Mouse (Mus musculus): Measurements from ENCODE around the gene Pip5k1b. TPM values are rescaled to one million over a fixed set of nuclear protein-coding genes. Genes with fewer than 3 reads are reported as not detected.

The Pip5k1b gene
- polyA plus RNA-seq, 1 experiment from 2014 or later = 2.7 TPM

- H3K9ac ChIP-seq (replicated peaks) = no peak overlapping the region
- H3K27me3 ChIP-seq = peaks cover 5% of the 10 kb centered on the region; the same call in 1 of the 2 replicates
- WGBS = 88% methylated on average over 7 of the region's 7 CpGs
- H3K4me3 ChIP-seq = no peak overlapping the region
- no peaks in the 10 kb centered on the region for H3K9me3 ChIP-seq
- no peak overlapping the region for H3K4me2 ChIP-seq (replicated peaks)
- no peak for ATAC-seq (ENCODE audit: low FRiP score, low read depth)
- H3K4me1 ChIP-seq = peaks cover 13% of the 10 kb centered on the region
- no peaks in the 10 kb centered on the region for H3K36me3 ChIP-seq
- no peak overlapping the region for H3K27ac ChIP-seq (replicated peaks)
These were observed 43.7 kb downstream of the Pip5k1b start for GRCm38 (mm10) chr19:24511939-24512338.

GRCm38 (mm10) chr19:24509391-24509790, 46.3 kb downstream of the Pip5k1b start:
- no peak overlapping the region for H3K27ac ChIP-seq (replicated peaks)
- H3K4me2 ChIP-seq (replicated peaks) = no peak overlapping the region
- H3K4me1 ChIP-seq = peaks cover 13% of the 10 kb centered on the region
- H3K9me3 ChIP-seq = no peaks in the 10 kb centered on the region
- no peak for ATAC-seq (ENCODE audit: low FRiP score, low read depth)
- H3K4me3 ChIP-seq = no peak overlapping the region
- no peaks in the 10 kb centered on the region for H3K36me3 ChIP-seq
- peaks cover 5% of the 10 kb centered on the region; the same call in 1 of the 2 replicates for H3K27me3 ChIP-seq
- H3K9ac ChIP-seq (replicated peaks) = no peak overlapping the region
- 87% methylated on average over 6 of the region's 6 CpGs for WGBS

GRCm38 (mm10) chr19:24508087-24508767, 47.4 kb downstream of the Pip5k1b start:
- peaks cover 13% of the 10 kb centered on the region for H3K4me1 ChIP-seq
- peaks cover 5% of the 10 kb centered on the region; the same call in 1 of the 2 replicates for H3K27me3 ChIP-seq
- H3K36me3 ChIP-seq = no peaks in the 10 kb centered on the region
- no peak overlapping the region for H3K4me2 ChIP-seq (replicated peaks)
- no peaks in the 10 kb centered on the region for H3K9me3 ChIP-seq
- no peak for ATAC-seq (ENCODE audit: low FRiP score, low read depth)
- H3K9ac ChIP-seq (replicated peaks) = no peak overlapping the region
- WGBS = 32% methylated on average over 13 of the region's 13 CpGs
- H3K27ac ChIP-seq (replicated peaks) = no peak overlapping the region
- H3K4me3 ChIP-seq = no peak overlapping the region

GRCm38 (mm10) chr19:24502736-24503421, 52.8 kb downstream of the Pip5k1b start:
- H3K27ac ChIP-seq (replicated peaks) = no peak overlapping the region
- no peaks in the 10 kb centered on the region for H3K27me3 ChIP-seq
- no peak overlapping the region for H3K4me3 ChIP-seq
- no peaks in the 10 kb centered on the region for H3K36me3 ChIP-seq
- no peak for ATAC-seq (ENCODE audit: low FRiP score, low read depth)
- H3K4me2 ChIP-seq (replicated peaks) = no peak overlapping the region
- H3K4me1 ChIP-seq = peaks cover 1% of the 10 kb centered on the region
- no peaks in the 10 kb centered on the region for H3K9me3 ChIP-seq
- WGBS = 90% methylated on average over 10 of the region's 10 CpGs
- no peak overlapping the region for H3K9ac ChIP-seq (replicated peaks)

- Histone ChIP-seq H3K9me3 (no peaks in the 10 kb centered on the region), H3K36me3 (no peaks in the 10 kb centered on the region), H3K4me1 (no peaks in the 10 kb centered on the region), H3K27ac (replicated peaks) (no peak overlapping the region), H3K4me3 (no peak overlapping the region), H3K9ac (replicated peaks) (no peak overlapping the region), H3K4me2 (replicated peaks) (no peak overlapping the region), H3K27me3 (no peaks in the 10 kb centered on the region)
- ATAC-seq (ENCODE audit: low FRiP score, low read depth) = no peak
These were observed 54.1 kb downstream of the Pip5k1b start for GRCm38 (mm10) chr19:24501525-24501924.

GRCm38 (mm10) chr19:24500431-24500830, 55.2 kb downstream of the Pip5k1b start:
- Histone ChIP-seq H3K9ac (replicated peaks) (no peak overlapping the region), H3K27me3 (no peaks in the 10 kb centered on the region), H3K9me3 (no peaks in the 10 kb centered on the region), H3K36me3 (no peaks in the 10 kb centered on the region), H3K4me1 (no peaks in the 10 kb centered on the region), H3K4me2 (replicated peaks) (no peak overlapping the region), H3K27ac (replicated peaks) (no peak overlapping the region), H3K4me3 (no peak overlapping the region)
- ATAC-seq (ENCODE audit: low FRiP score, low read depth) = no peak
- WGBS = 84% methylated on average over 5 of the region's 5 CpGs

GRCm38 (mm10) chr19:24499291-24499690, 56.4 kb downstream of the Pip5k1b start:
- no peaks in the 10 kb centered on the region for H3K4me1 ChIP-seq
- no peak overlapping the region for H3K4me2 ChIP-seq (replicated peaks)
- WGBS = 77% methylated on average over 3 of the region's 3 CpGs
- H3K9ac ChIP-seq (replicated peaks) = no peak overlapping the region
- H3K4me3 ChIP-seq = no peak overlapping the region
- no peak overlapping the region for H3K27ac ChIP-seq (replicated peaks)
- no peak for ATAC-seq (ENCODE audit: low FRiP score, low read depth)
- H3K36me3 ChIP-seq = no peaks in the 10 kb centered on the region
- no peaks in the 10 kb centered on the region for H3K27me3 ChIP-seq
- no peaks in the 10 kb centered on the region for H3K9me3 ChIP-seq

- 92% methylated on average over 4 of the region's 4 CpGs for WGBS
- Histone ChIP-seq H3K4me3 (no peak overlapping the region), H3K9ac (replicated peaks) (no peak overlapping the region), H3K36me3 (no peaks in the 10 kb centered on the region), H3K4me2 (replicated peaks) (no peak overlapping the region), H3K27me3 (no peaks in the 10 kb centered on the region), H3K4me1 (no peaks in the 10 kb centered on the region), H3K9me3 (no peaks in the 10 kb centered on the region), H3K27ac (replicated peaks) (no peak overlapping the region)
- ATAC-seq (ENCODE audit: low FRiP score, low read depth) = no peak
These were observed 61.8 kb downstream of the Pip5k1b start for GRCm38 (mm10) chr19:24493887-24494286.

GRCm38 (mm10) chr19:24491824-24492223, 63.8 kb downstream of the Pip5k1b start:
- H3K27ac ChIP-seq (replicated peaks) = no peak overlapping the region
- ATAC-seq (ENCODE audit: low FRiP score, low read depth) = no peak
- no peak overlapping the region for H3K9ac ChIP-seq (replicated peaks)
- H3K4me2 ChIP-seq (replicated peaks) = no peak overlapping the region
- 23% methylated on average over 3 of the region's 3 CpGs for WGBS
- no peak overlapping the region for H3K4me3 ChIP-seq
- H3K27me3 ChIP-seq = 0 out of 2 replicates have a peak, but pooled peaks cover 2% of the 10 kb centered on the region
- no peaks in the 10 kb centered on the region for H3K9me3 ChIP-seq
- no peaks in the 10 kb centered on the region for H3K4me1 ChIP-seq
- no peaks in the 10 kb centered on the region for H3K36me3 ChIP-seq

- Histone ChIP-seq H3K36me3 (no peaks in the 10 kb centered on the region), H3K4me2 (replicated peaks) (no peak overlapping the region), H3K4me1 (peaks cover 2% of the 10 kb centered on the region), H3K27ac (replicated peaks) (no peak overlapping the region), H3K9me3 (no peaks in the 10 kb centered on the region), H3K4me3 (no peak overlapping the region), H3K9ac (replicated peaks) (no peak overlapping the region), H3K27me3 (0 out of 2 replicates have a peak, but pooled peaks cover 7% of the 10 kb centered on the region)
- ATAC-seq (ENCODE audit: low FRiP score, low read depth) = no peak
- 68% methylated on average over 5 of the region's 5 CpGs for WGBS
These were observed 65.4 kb downstream of the Pip5k1b start for GRCm38 (mm10) chr19:24490275-24490674.

- WGBS = 77% methylated on average over 8 of the region's 8 CpGs
- ATAC-seq (ENCODE audit: low FRiP score, low read depth) = no peak
- Histone ChIP-seq H3K9me3 (no peaks in the 10 kb centered on the region), H3K9ac (replicated peaks) (no peak overlapping the region), H3K36me3 (no peaks in the 10 kb centered on the region), H3K27me3 (peaks cover 13% of the 10 kb centered on the region), H3K4me2 (replicated peaks) (no peak overlapping the region), H3K4me3 (no peak overlapping the region), H3K4me1 (peaks cover 10% of the 10 kb centered on the region), H3K27ac (replicated peaks) (no peak overlapping the region)
These were observed 69.0 kb downstream of the Pip5k1b start for GRCm38 (mm10) chr19:24486433-24487296.
